Mouse (Mus musculus) c-Kit-negative CD71-positive TER-119-positive erythroid progenitor cells, embryonic 14.5 days (primary cell): ENCODE measurements at regions not wholly inside any gene's neighbourhood (a gene's known extent, or its start where the extent isn't known, plus 50 kb on each side); places are given as distances from the start of the nearest gene placed in this dataset.

Source experiments
- DNase-seq: peaks from one replicate; pipeline ENCODE4 v3.0.0-alpha.2; 2013; ENCODE audit warnings: low read depth, low spot score

DNA sequence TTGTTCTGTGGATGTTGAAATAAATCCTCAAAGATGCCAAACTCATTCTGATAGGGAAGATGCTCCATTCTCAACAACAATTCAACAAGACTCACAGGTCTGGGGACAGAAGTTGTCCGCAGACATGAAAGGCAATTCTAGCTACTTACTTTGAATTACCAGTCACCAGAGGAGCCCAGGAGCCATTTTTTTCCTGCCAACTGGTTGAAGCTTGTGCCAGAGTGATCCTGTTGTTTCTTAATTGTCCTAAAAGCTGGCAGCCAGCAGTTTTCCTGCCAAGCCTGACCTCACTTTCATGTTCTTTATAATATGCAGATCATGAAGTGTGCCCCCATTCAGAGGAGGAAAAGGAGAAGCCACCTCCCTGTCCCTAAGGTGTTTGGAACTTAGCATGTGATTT lies 110.0 kb upstream of the Ankrd1 start:
- DNase-seq, result no peak

DNA sequence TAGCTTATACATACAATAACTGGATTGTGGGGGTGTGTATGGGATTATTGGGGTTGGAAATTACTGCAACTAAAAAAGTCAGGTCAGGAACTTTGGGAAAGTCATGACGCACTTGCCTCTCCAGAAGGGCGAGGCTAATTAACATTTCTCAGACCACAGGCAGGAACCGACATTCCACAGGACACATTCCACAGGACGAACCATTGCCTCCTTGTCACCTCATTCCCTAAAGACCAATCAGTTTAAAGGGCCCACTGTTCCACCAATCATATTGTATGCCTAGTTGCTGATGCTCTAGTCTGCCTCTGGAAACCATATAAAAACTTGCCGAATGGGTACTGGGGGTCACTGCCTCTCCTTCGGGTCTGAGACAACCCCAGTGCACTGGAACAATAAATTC lies 113.0 kb upstream of the Pcgf5 start:
- DNase-seq, result no peak

DNA sequence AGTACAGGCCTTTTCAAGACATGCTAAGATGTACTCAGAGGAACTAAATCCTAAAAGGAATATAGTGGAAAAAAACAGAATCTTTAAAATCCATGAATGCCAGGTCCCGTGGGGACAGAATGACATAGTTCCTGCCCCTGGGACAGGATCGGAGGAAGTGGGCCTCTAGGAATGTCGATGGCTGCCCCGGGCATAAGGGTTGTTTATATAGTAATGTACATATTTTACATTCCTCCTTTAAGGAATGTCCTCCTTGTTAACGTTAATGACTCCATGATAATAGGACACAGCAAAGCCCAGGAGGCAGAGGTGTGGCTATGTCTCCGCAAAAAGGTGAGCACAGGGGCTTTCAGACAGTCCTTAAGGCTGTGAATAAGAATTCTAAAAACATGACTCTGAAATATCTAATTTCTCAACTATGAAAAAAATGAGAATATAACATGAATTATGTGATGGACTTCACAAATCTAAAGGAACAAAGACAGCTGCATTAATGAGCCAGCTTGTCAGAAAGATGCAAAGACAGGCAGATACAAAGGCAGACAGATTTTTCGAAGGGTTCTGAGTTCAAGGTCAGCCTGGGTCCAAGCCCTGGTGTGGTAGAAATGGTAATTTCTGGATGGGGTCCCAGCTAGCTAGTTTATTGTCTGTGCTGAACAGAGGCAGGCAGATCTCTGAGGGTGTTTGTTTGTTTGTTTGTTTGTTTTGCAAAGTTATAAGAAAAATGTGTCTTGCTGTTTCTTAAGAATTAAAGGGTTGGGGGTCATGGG lies 111.3 kb upstream of the Pcgf5 start:
- no peak for DNase-seq

DNA sequence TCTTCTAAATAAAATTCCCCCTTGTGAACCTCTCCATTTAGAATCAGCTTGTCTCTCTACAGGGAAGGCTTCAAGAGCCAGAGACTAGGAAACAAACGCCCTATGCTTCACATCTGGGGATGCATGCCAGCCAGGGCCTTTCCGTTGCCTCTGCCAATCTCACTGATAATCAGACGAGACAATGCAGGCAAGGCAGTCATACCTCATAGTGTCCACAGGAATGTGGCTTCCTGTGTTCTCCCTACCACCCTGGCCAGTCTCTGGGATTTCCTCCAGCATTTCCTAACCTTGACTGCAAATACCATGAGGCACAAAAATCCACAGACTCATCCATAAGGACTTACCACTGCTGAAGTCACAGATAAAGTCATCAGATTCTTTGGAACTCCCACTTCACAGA lies 110.4 kb upstream of the Pcgf5 start:
- DNase-seq, result no peak

DNA sequence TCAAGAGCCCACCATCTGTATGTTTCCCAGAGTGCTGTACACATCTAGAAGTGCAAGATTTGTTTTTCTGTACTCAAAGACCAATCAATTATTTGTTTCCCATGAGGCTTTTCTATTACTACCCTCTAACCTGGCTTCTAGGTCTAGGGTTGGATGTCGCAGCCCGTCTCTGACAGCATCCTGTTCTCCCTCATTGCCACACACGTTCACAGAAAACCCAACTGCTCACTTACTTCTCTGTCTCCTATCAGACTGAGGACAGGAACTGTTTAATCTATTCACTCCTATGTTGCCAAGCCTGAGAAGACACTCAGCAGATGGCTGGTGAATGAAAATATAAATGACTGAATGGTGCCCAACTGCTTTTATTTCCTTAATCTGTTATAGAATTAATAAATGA lies 109.6 kb upstream of the Pcgf5 start:
- no peak for DNase-seq

DNA sequence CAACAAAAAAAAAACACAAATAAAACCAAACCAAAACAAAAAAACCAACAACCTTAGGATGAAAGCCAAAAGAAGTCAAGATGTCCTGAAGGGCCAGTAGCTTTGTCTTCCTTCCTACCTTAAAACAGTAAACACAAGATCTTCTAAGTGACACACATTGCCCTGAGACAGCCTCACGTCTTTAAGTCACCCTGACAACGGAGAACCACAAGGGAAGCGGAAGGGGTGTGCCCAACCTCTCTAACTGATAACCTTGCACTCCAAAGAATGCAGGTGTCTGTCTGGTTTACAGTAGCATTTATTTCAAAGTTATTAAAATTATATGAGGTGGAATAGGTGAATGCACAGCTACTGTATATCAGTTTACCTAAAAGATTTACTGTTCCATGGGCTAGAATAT lies 105.7 kb upstream of the Pcgf5 start:
- DNase-seq, result no peak

DNA sequence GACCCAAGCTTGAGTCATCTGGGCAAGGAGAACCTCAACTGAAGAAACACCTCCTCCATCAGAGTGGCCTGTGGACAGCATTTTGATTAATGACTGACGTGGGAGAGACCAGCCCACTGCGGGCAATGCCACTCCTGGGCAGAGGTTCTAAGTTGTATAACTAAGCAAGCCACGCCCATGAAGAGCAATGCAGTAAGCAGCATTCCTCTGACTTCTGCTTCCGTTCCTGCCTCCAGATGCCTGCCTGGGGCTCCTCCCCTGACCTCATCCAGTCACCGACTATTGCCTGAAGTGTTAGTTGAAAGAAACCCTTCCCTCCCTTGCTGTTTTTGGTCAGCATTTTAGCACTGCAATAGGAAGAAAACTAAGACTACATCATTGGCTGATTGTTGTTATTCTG lies 105.2 kb upstream of the Pcgf5 start:
- no peak for DNase-seq

DNA sequence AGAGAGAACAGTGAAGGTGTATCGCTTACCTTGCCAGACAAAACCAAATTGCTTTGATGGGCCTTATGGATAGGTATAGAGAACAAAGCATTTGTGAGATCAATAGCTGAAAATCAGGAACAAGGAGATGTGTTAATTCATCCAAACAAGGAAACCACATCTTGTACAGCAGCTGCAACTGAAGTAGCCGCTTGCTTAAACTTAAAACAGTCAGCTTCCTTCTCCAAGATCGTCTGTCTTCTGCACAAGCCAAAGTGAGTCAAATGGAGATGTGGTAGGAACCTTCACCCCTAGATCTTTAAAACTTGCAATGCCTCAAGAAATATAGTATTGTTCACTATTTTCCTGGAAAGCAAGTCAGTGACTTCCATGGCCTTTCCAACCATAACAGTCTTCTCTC lies 95.6 kb upstream of the Pcgf5 start:
- DNase-seq, result no peak

DNA sequence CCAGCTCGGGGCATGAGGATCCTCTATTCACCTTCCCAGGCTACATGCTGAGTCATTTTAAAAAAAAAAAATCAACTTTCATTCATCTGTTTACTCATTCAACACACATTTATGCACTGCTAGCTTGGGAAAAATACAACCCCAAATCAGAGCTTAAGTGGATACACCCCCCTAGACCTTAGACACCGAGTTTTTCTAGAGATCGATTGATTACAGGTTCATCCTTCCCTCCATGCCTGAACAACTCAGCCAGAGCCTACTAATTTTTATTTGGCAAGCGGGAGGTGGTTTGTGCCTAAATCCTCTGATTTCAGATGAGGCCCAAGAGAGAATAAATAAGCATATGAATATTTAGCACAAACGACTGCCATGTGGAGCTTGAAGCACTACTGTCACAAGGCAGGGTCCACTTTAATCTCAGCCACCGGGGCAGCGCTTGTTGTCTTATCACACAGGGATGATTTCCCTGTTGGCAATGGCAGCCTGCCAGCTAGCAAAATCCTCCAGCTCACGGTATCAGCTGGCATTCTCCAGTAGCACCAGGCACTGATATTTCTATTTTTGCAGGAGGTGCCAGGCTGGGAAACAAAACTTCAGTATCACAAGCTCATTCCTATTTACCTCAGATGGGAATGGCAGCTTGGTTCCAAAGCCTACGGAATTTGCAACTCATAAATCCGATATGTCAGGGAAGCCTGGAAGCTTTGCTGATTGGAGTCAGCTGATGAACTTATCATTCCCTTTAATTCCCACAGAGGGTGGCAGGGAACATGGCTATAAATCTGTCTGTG lies 90.2 kb upstream of the Pcgf5 start:
- no peak for DNase-seq

DNA sequence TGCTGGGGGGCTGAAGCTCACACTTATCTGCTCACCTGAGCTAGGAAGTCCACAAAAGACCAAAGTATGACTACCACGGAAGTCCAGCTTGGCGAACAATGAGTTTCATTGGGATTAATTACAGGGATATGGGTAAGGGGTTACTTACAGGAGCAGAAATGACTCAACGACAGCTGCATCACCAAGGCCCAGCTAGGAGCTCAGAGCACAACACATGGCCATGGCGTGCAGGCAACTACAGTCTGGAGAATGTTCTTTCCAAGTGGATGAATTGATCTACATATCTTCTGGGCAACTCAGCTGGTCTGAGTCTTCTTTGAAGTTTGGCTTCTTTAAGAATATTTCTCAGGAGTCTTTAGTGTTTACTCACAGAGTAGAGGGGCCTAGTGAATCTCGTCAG lies 86.3 kb upstream of the Pcgf5 start:
- no peak for DNase-seq

DNA sequence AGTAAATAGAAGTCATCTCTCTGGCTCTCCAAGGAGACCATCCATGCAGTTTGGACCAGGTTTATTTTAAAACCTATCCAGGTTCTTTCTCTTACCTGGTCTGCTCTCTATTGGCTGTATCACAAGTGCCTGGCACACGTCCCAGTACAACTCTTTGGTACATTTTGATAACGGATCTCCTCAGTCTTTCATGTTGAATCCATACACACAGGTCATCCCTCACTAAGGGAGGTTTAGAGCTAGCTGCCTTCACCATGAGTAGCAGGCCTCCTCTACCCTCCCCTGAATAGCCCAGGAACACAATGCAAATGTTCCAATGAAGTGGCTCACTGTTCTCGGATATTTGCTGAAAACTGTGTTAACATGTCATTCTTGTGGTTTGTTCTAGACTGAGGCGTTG lies 84.2 kb upstream of the Pcgf5 start:
- DNase-seq, result no peak

DNA sequence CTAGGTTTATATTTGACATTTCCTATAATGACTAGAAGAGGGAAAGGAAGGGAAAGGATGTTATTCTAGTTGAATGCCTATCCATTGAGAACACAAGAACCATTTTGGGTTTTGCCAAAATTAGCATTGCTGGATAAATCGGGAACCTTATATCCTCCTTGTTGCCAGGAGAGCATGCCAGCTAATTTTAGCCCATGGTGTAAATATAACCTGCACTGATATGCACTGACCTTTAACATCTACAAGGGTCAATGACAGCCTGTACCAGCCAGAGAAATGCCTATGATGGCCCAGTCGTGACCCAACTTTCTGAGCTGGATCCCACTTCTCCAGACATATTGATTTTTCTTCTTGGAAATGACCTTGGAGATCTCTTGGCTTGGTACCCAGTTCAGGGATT lies 83.7 kb upstream of the Pcgf5 start:
- no peak for DNase-seq

DNA sequence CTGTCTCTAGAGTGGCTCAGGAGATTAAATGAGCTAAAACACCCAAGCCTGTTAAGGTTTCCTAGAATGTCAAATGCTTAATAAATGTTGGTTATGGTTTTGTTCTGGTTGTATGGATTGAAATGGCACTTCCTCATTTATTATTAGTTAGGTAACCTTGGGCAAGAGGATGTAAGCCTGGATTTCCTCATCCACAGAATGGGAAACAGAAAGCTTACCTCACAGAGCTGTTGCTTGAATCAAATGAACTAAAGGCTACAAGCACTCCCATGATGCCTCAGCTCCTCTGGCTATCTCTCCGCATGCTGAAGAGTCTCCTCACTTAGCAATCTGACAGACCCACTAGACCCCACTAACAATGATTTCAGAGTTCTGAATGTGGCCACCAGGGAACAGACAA lies 82.8 kb upstream of the Pcgf5 start:
- DNase-seq, result no peak

DNA sequence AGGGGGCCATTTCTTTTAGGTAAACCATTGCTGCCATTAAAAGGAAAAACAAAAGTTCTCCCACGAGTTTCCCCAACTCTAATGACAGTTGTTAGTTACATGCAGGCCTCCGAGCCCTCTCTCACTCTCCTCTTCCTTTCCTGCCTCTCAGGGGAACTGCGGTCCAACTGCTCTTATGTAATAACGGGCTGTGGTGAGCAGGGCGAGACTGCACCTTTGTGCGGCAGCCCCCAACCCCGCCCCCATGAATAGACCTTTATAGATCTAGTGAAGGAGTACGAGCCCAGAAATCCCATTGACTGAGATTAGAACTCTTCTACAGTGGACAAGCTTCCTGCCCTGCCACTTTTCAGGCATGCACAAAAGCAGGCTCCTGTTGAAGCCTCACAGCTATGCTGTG lies 81.8 kb upstream of the Pcgf5 start:
- no peak for DNase-seq

DNA sequence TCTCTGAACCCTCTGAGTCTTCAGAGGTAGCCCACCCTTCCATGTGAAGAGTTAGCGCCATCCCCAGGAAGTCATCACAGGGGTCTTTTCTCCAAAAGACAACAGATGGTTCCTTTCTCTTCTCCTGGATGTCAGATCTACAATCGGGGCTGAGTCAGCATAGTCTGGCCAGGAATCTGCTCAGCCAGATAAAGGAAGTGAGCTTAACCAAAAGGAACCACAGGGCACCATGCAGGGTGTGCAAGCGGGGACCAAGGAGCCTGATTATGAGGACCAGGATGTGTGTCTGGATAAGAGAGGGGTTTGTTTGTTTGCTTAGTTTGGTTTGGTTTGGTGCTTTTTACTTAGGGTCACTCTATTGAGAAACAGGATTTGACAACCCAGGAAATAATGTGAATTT lies 74.6 kb upstream of the Pcgf5 start:
- DNase-seq, result no peak

DNA sequence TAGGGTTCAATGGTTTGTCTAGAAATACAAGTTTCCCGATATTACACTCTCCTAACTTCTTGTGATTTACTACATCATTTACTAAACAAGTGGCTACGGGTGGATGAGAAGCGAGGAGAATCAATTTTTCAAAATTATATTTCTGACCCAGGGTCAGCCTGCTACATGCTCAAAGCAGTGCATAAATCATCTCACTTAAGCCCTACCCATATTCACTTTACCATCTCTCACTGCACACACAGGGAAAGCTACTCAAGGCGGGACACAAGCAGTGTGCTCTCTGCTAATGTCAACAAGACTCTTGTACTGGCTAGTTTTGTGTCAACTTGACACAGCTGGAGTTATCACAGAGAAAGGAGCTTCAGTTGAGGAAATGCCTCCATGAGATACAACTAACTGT lies 62.6 kb upstream of the Pcgf5 start:
- no peak for DNase-seq

DNA sequence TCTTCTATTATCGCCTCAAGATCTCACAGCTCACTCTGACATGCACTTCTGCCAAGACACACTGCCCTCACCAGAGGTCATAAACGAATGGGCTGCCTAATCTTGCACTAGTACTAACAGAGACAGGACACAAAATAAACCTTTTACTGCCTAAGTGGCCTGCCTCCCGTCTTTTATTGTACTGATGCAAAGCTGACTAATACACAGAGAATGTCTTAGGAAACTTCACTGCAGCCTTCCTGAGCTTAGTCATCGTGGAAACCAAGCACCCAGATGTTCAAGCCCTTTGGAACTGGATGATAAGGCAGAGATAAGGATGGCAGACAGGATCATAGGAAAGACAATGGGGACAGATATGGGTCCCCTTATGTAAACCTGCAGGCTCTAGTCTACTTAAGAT lies 57.3 kb upstream of the Pcgf5 start:
- no peak for DNase-seq

DNA sequence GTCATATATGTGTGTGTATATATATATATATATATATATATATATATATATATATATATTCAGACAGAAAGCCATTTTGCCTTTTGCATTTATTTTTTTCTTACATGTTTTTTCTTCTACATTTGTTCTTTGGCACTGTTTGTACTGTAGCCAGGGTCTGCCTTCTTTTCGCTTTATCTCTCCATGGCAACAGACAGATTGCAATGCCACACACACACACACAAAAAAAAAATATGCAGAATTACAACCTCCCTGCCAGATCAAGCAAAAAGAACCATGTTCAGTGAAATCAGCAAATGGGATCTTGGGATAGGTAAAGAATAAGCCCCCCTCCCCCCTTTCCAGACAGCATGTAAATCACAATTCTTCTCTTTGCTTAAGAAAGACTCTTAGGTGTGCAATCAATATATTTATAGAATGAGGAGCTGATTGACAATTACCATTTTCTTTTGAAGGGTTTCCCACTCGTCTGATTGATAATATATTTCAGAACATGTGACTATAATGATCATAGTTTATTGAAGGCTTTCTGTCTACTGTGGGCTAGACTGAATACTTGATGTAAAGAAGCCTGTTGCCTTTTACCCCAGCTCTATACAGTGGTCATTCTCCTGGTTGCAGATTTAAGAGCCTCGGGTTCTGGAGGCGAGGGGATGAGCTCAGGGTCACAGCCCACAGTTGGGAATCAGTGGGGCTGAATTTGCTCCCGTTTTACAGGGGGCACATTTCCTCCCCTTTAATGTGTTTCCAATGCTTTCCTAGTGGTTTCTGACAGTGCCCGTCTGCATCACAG lies 54.7 kb upstream of the Pcgf5 start:
- no peak for DNase-seq
